Mouse (Mus musculus) ES-CJ7 (cell line): Measurements from ENCODE around the gene Bhmt2.
A peak's percentile ranks its signal among the peaks of the same experiment; 100 is the strongest.

Source experiments
- DNase-seq: peaks from one replicate; pipeline ENCODE4 v3.0.0; 2011; ENCODE audit warnings: low read depth, low spot score

Gene Bhmt2

GRCm38 (mm10) chr13:93639636-93640035, 34.5 kb downstream of the Bhmt2 start:
- no peak for DNase-seq

GRCm38 (mm10) chr13:93637282-93638245, 36.5 kb downstream of the Bhmt2 start, which contains the start of gene Bhmt:
Bhmt (minus strand) TSS chr13:93637961.
- DNase-seq: no peak

GRCm38 (mm10) chr13:93636561-93636960, 37.5 kb downstream of the Bhmt2 start:
- no peak for DNase-seq

GRCm38 (mm10) chr13:93632927-93633326, 41.2 kb downstream of the Bhmt2 start:
- no peak for DNase-seq

GRCm38 (mm10) chr13:93630941-93631705, 43.0 kb downstream of the Bhmt2 start:
- DNase-seq: no peak

- no peak for DNase-seq
Observed at GRCm38 (mm10) chr13:93628861-93629260, 45.2 kb downstream of the Bhmt2 start.

- no peak for DNase-seq
Observed at GRCm38 (mm10) chr13:93614361-93614948, 59.6 kb downstream of the Bhmt2 start.

GRCm38 (mm10) chr13:93613771-93614170, 60.3 kb downstream of the Bhmt2 start:
- DNase-seq: no peak

GRCm38 (mm10) chr13:93612660-93613607, 61.2 kb downstream of the Bhmt2 start:
- peak; percentile 67 for DNase-seq

GRCm38 (mm10) chr13:93608476-93608875, 65.6 kb downstream of the Bhmt2 start:
- DNase-seq: no peak

- no peak for DNase-seq
Observed at GRCm38 (mm10) chr13:93607701-93608100, 66.4 kb downstream of the Bhmt2 start.

- peak; percentile 23 for DNase-seq
Observed at GRCm38 (mm10) chr13:93606868-93607578, 67.1 kb downstream of the Bhmt2 start.
